Mouse (Mus musculus): Measurements from ENCODE around the gene Dph2. TPM values are rescaled to one million over a fixed set of nuclear protein-coding genes. Genes with fewer than 3 reads are reported as not detected.

Gene Dph2
- total RNA-seq, 2 experiments from 2014 or later: 9.1 to 11.4 TPM

DNA sequence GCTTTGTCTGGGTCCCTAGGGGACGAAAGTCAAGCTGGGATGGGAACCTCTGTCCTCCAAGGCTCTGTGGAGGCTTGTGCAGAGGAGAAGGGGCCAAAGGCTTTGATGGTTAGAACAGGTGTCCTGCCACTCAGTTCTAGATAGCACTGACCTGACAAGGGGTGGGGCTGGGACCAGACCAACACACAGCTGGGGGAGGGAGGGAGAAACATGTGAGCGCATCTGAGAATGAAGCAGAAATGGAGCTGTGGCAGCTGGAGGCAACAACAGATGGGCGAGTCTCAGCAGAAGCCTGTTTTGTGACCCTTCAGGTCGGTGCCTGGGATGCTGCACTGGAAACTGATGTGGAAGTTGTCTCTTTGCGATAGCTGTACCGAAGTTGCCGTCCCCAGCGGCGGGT lies 22.5 kb downstream of the Dph2 start:
- no peak for TF ChIP-seq CTCF (IDR thresholded peaks at IDR 0.05)
- no peak for DNase-seq (ENCODE audit: extremely low spot score in 1 of 2, low spot score in 2 of 2)
- intact Hi-C loops (cut with DNase I): no loop called here
- Histone ChIP-seq H3K27ac (no peak overlapping the region), H3K4me3 (no peak overlapping the region)

DNA sequence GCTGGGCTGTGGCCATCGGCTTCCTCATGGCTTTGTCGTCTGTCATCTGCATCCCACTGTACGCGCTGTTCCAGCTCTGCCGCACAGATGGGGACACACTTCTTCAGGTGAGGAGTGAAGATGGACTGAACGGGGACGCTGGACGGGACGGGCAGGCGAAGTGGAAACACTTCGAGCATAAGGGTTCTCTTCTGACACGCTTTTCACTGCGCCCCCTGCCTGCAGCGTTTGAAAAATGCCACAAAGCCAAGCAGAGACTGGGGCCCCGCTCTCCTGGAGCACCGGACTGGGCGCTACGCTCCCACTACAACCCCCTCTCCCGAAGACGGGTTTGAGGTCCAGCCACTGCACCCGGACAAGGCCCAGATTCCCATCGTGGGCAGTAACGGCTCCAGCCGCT lies 24.0 kb downstream of the Dph2 start:
- intact Hi-C loops (cut with DNase I): loop anchor here (2.0 kb wide), 1 partner anchor 39 kb away; no protein-coding TSS in a partner anchor
- no peak overlapping the region for H3K4me3 ChIP-seq
- peak; percentile 76 for TF ChIP-seq CTCF (IDR thresholded peaks at IDR 0.05)
- DNase-seq (ENCODE audit: extremely low spot score in 1 of 2, low spot score in 2 of 2): peak in 1 of 2 experiments; percentile 64
- H3K27ac ChIP-seq: no peak overlapping the region

DNA sequence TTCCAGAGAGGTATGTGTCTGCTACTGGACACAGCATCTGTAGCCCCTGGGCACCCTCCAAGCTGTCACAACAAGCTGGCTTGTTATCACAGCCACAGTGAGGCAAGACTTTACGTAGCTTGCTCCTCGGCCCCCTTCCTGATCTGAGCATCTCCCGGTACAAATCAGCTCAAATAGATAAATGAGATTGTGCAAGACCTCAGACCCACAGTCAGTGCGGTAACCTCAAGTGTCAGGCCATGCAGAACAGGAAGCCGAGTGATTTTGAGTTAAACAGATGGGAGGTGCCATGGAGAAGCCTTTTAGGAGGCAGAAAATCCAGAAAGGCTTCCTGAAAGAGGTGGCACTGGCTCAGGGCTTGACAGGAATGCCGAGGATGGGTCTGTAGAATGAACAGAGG lies 24.8 kb downstream of the Dph2 start:
- no peak for TF ChIP-seq CTCF (IDR thresholded peaks at IDR 0.05)
- no peak overlapping the region for H3K4me3 ChIP-seq
- DNase-seq (ENCODE audit: extremely low spot score in 1 of 2, low spot score in 2 of 2): no peak
- H3K27ac ChIP-seq: no peak overlapping the region
- intact Hi-C loops (cut with DNase I): loop anchor here (2.0 kb wide), 1 partner anchor 38 kb away; no protein-coding TSS in a partner anchor

DNA sequence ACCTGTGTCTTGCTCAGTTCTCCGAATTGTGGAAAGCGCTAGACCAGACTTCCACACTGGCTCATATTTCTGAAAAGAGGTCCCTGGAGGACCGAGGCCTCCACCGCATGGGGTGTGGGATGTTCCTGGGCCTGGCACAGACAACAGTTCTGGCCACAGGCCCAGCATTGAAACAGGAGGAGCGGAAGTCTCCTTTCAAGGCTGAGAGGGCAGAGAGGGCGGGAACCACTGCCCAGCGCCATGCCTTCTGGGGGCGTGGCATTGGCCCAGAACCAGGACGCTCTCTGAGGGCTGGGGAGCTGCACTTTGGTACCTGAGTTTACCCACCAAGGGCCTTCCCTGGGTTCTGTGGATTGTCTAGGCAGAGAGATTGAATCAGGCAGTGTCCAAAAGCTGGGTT lies 25.7 kb downstream of the Dph2 start:
- Histone ChIP-seq H3K27ac (no peak overlapping the region), H3K4me3 (no peak overlapping the region)
- TF ChIP-seq CTCF (IDR thresholded peaks at IDR 0.05): no peak
- no peak for DNase-seq (ENCODE audit: extremely low spot score in 1 of 2, low spot score in 2 of 2)
- intact Hi-C loops (cut with DNase I): loop anchor here (2.0 kb wide), 1 partner anchor 37 kb away; no protein-coding TSS in a partner anchor

DNA sequence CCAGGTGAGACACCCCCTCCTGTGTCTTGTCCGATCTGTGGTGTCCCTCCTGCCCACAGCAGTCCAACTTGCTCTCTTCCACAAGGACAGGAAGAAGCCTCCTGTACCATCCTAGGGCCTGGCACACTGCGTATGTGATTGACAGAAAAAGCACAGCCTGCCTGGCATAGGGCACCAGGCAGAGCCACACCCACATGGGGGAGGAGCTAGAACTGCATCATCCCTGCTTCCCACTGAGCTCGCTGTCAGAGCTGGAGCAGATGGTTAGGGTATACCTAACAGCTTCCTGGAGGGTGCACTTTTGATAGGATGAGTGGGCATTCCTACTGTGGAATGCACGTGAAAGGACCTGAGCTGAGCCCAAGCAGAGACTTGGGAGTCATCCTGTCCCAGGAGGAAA lies 29.0 kb downstream of the Dph2 start:
- TF ChIP-seq CTCF (IDR thresholded peaks at IDR 0.05): no peak
- DNase-seq (ENCODE audit: extremely low spot score in 1 of 2, low spot score in 2 of 2): peak; percentile 52 to 56
- intact Hi-C loops (cut with DNase I): no loop called here

DNA sequence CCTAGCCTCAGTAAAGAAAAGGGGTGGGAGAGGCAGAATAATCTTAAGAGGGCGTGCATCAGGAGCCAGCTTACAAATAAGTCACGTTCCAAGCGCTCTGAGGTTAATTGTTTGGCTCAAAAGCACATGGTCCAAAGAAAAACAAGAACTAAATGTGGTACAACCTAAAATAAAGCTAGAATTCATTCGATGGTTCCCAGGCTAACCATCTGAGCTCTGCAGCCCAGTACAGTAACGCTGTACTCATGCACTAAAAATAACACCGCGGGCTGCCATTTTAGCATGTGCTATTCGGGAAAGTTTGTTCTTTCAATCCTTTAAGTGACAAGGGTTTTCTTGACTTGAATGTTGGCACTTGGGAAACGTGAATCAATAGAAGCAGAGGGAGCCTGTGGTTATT lies 31.3 kb downstream of the Dph2 start:
- H3K4me3 ChIP-seq: no peak overlapping the region
- intact Hi-C loops (cut with DNase I): no loop called here
- DNase-seq (ENCODE audit: extremely low spot score in 1 of 2, low spot score in 2 of 2): no peak
- TF ChIP-seq CTCF (IDR thresholded peaks at IDR 0.05): no peak
- H3K27ac ChIP-seq: peak overlapping the region; percentile 40; the same call in 1 of the 2 replicates

More for the DNA sequence above, 29.0 kb downstream of the Dph2 start:
- Histone ChIP-seq H3K4me3 (no peak overlapping the region), H3K27ac (no peak overlapping the region)

DNA sequence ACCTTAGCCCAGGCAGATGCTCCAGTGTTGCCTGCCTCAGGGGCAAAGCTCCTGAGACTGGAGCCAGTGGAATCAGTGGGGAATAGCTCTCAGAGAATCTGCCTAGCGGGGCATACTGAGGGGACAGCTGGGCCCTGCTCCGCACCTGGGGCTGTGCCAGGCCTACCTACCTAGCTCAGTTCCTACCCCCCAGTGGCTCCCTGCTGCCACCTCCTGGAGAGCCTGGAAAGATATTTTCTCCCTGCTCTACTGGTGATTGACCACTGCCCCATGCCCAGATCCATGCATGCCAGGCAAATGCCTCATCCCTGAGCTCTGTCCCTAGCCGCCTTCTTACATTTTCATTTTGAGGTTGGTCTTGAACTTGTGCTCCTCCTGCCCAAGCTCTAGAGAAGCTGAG lies 33.0 kb downstream of the Dph2 start:
- intact Hi-C loops (cut with DNase I): loop anchor here (2.0 kb wide), 2 partner anchors 22 to 30 kb away; no protein-coding TSS in a partner anchor
- peak; percentile 76 for TF ChIP-seq CTCF (IDR thresholded peaks at IDR 0.05)
- H3K4me3 ChIP-seq: no peak overlapping the region
- H3K27ac ChIP-seq: no peak overlapping the region
- DNase-seq (ENCODE audit: extremely low spot score in 1 of 2, low spot score in 2 of 2): peak in 1 of 2 experiments; percentile 70

DNA sequence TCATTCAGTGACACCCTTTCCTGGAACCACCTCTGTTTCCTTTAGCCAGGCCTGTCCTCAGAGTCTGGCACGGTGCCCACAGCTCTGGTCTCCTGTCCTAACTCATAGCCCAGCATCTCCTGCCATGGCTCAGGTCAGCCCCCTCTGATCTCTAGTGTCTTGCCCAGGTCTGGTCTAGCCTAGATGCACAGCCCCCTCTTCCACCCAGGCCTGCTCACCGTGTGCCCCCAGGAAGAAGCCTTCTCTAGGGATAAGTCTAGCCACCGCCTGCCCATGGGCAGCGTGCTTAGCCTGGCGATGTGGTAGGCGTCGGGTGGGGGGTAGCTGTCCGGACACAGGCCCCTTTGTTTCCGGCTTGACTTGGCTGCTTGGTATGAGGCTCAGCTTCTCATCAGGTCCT lies 36.7 kb downstream of the Dph2 start:
- DNase-seq (ENCODE audit: extremely low spot score in 1 of 2, low spot score in 2 of 2): no peak
- intact Hi-C loops (cut with DNase I): no loop called here
- Histone ChIP-seq H3K4me3 (no peak overlapping the region), H3K27ac (peak overlapping the region; percentile 78)
- no peak for TF ChIP-seq CTCF (IDR thresholded peaks at IDR 0.05)

DNA sequence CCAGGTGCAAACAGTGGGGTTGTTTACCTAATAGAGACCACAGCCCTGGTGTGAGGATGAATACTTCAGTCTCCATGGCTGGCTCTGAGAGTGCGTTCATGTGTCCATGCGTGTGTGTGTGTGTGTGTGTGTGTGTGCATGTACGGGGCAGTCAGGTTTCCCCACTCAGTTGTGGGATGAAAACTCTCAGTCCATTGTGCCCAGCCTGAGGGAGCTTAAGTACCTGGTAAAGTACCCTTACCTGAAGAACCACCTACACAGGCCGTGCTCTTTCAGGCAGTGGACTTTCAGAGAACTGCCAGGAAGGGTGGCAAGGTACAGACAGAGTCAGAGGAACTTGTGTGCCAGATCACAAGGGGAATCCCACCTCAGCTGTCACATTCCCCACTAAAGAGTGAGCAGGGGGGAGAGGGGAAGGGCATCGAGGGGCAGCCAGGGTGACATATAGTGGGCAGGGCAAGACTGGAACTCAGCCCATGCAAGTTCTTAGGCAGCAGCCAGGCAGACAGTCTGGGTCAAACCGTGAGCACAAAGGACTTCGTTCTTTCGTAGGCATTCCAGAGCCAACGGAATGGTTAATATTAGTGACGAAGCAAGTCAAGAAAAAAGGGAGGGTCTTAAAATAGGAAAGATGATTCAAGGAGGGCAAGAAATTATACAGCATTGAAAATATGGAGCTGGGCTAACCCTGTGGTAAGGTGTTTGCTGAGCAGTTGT lies 39.5 kb downstream of the Dph2 start:
- Histone ChIP-seq H3K27ac (no peak overlapping the region), H3K4me3 (no peak overlapping the region)
- TF ChIP-seq CTCF (IDR thresholded peaks at IDR 0.05): no peak
- no peak for DNase-seq (ENCODE audit: extremely low spot score in 1 of 2, low spot score in 2 of 2)
- intact Hi-C loops (cut with DNase I): no loop called here

DNA sequence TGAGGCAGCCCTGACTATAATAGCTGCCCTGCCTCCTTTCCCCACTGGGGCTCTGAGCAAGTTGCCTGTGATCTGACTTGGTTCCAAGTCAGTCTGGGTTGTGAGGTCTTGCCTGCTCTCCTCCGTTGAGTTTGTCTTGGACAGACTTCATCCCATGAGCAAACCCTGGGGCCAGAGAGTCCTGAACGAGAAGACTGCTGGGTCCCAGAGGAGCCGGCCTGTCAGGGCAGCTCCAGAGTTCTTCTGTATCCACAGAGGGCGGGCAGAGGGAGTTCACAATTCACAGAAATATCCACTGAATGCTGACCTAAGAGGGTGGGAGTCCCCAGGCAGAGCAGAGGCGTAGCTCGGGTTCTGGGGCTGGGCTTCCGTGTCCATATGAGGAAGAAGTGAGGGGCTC lies 41.0 kb downstream of the Dph2 start:
- no peak for DNase-seq (ENCODE audit: extremely low spot score in 1 of 2, low spot score in 2 of 2)
- Histone ChIP-seq H3K27ac (peak overlapping the region; percentile 57; the same call in 1 of the 2 replicates), H3K4me3 (no peak overlapping the region)
- intact Hi-C loops (cut with DNase I): no loop called here
- TF ChIP-seq CTCF (IDR thresholded peaks at IDR 0.05): no peak

DNA sequence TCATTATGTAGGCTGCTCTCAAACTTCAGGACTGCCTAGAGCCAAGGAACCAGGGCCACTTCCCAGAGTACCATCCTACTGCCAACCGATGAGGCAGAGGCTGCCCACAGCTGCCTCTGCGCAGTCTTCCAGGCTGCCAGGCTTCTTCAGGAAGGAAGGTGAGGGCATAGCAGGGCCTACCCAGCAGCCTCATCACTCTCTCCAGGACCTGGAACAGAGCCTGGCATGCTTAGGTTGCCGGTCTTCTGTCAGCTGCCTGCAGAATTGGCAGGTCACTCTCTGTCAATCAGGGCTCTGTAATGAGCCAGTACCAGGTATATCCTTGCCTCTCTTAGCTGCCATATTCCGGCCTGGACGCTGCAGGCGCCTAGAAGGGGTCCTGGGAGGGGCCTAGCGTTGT lies 41.7 kb downstream of the Dph2 start:
- H3K27ac ChIP-seq: peak overlapping the region; percentile 57; the same call in 1 of the 2 replicates
- TF ChIP-seq CTCF (IDR thresholded peaks at IDR 0.05): no peak
- no peak overlapping the region for H3K4me3 ChIP-seq
- DNase-seq (ENCODE audit: extremely low spot score in 1 of 2, low spot score in 2 of 2): no peak
- intact Hi-C loops (cut with DNase I): no loop called here

DNA sequence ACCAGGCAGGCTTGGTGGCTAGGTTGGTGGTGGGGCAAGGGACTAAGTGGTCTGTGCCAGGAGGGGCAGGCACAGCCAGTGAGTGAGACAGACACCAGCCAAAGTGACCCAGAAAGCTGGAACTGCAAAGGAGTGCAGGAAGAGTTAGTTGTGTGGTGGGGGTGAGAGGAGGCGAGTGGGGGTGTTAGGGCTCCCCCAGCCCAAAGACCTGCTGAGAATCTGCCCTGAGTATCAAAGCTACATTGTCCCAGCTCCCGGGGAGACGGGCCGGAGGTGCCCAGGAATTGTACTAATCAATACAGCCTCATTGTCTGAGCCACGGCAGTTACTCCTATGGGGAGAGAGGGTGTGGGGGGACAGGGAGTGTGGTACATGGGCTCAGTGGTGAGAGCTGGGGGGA lies 42.3 kb downstream of the Dph2 start:
- DNase-seq (ENCODE audit: extremely low spot score in 1 of 2, low spot score in 2 of 2): no peak
- intact Hi-C loops (cut with DNase I): no loop called here
- peak overlapping the region; percentile 71 for H3K27ac ChIP-seq
- H3K4me3 ChIP-seq: 0 out of 2 replicates have a peak overlapping the region, but pooled peaks have one; percentile 2
- no peak for TF ChIP-seq CTCF (IDR thresholded peaks at IDR 0.05)

DNA sequence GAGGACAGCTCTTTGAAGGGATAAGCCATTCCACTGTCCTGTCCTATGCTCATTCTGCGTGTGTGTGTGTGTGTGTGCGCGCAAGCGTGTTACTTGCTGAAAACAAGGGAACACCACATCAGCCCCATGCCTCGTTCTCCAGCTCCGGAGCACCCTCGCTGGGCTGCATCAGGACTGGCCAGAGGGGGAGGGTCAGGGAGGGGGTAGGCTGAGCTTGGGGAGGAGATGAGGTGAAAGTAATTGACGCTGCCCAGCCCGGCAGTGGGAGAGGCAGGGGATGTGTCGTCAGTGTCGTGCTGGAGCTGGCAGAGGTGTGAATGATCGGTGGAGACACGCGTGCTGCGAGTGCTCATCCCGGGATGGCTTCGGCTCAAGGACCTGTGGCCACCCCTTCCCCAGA lies 42.8 kb downstream of the Dph2 start:
- DNase-seq (ENCODE audit: extremely low spot score in 1 of 2, low spot score in 2 of 2): no peak
- intact Hi-C loops (cut with DNase I): no loop called here
- TF ChIP-seq CTCF (IDR thresholded peaks at IDR 0.05): no peak
- Histone ChIP-seq H3K27ac (peak overlapping the region; percentile 71), H3K4me3 (0 out of 2 replicates have a peak overlapping the region, but pooled peaks have one; percentile 2)
